ENCODE assay signal across 39 mouse cellular contexts in the genomic region with DNA sequence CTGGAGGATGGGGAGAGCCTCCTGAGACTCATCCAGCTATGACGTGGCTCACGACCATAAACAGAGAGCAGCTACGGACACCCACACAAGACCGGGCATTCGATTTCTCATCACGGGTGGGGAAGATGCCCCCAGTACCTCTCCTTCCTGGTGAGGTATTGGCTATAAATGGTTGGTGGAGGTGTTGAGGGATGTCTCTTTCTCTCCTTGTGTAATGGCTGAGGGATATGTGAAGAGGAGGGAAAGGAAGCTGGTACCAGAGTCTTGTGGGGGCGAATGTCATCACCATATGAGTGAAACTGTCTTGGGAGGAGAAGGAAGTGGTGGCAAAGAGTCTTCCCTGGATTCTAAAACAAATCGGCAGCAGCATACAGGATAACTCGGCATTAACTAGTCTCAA. TPM values are rescaled to one million over a fixed set of nuclear protein-coding genes. Genes with fewer than 3 reads are reported as not detected.
"Had no signal": no experiment of that assay in that cellular context is flagged by ENCODE, and none has a peak within 500 bp of the region (broad histone marks: within the 10 kb centered on the region; RNA-seq: fewer than 3 reads in every experiment).

No protein-coding gene starts in this region.

- H3K9ac ChIP-seq: heart, embryonic 12.5 days; heart, embryonic 13.5 days; heart, embryonic 15.5 days; hindbrain, embryonic 12.5 days; hindbrain, embryonic 13.5 days; hindbrain, embryonic 14.5 days; hindbrain, embryonic 15.5 days; intestine, embryonic 15.5 days; kidney, embryonic 15.5 days had no signal

- ATAC-seq: hindbrain, embryonic 16.5 days; hindbrain, postnatal 0 days; inflammation-experienced regulatory T-cells, adult 6 months; intestine, embryonic 15.5 days; intestine, embryonic 16.5 days; intestine, postnatal 0 days had no signal

- DNase-seq: heart, postnatal 10 days; heart, postnatal 14 days; heart, postnatal 36 days; heart, postnatal 4 days; kidney, adult 11 months; kidney, adult 18-20 months; kidney, adult 2 months; kidney, adult 8-10 months; kidney, adult 9 months; kidney, postnatal 10 days; kidney, postnatal 14 days; kidney, postnatal 25 days; kidney, postnatal 36 days; kidney, postnatal 4 days; layer of hippocampus, adult 9-11 months; layer of hippocampus, postnatal 36 days had no signal

- H3K27ac ChIP-seq: heart, embryonic 10.5 days; heart, embryonic 13.5 days; heart, embryonic 15.5 days; hindbrain, embryonic 10.5 days; hindbrain, embryonic 12.5 days; hindbrain, embryonic 13.5 days; hindbrain, embryonic 14.5 days; hindbrain, embryonic 15.5 days; hindbrain, postnatal 0 days; intestine, embryonic 15.5 days; kidney, embryonic 15.5 days; kidney, postnatal 0 days; layer of hippocampus, adult 2 months had no signal

- H3K4me2 ChIP-seq: heart, embryonic 11.5 days; heart, embryonic 12.5 days; heart, embryonic 13.5 days; heart, embryonic 15.5 days; hindbrain, embryonic 12.5 days; hindbrain, embryonic 13.5 days; hindbrain, embryonic 14.5 days; hindbrain, embryonic 15.5 days; intestine, embryonic 15.5 days; kidney, embryonic 15.5 days had no signal

- H3K36me3 ChIP-seq: heart, embryonic 10.5 days; heart, embryonic 12.5 days; heart, embryonic 13.5 days; heart, embryonic 15.5 days; hindbrain, embryonic 10.5 days; hindbrain, embryonic 12.5 days; hindbrain, embryonic 13.5 days; hindbrain, embryonic 15.5 days; intestine, embryonic 15.5 days; kidney, embryonic 15.5 days had no signal

- H3K4me3 ChIP-seq: heart, embryonic 10.5 days; heart, embryonic 12.5 days; heart, embryonic 13.5 days; heart, embryonic 15.5 days; hindbrain, embryonic 10.5 days; hindbrain, embryonic 12.5 days; hindbrain, embryonic 13.5 days; hindbrain, embryonic 15.5 days; intestine, embryonic 15.5 days; kidney, embryonic 15.5 days; layer of hippocampus, adult 2 months had no signal

- H3K27me3 ChIP-seq: heart, embryonic 12.5 days; hindbrain, embryonic 12.5 days; hindbrain, embryonic 15.5 days; intestine, embryonic 15.5 days had no signal

- H3K4me1 ChIP-seq: heart, embryonic 10.5 days; heart, embryonic 12.5 days; heart, embryonic 13.5 days; heart, embryonic 15.5 days; hindbrain, embryonic 12.5 days; hindbrain, embryonic 13.5 days; intestine, embryonic 15.5 days; kidney, embryonic 15.5 days had no signal

- H3K9me3 ChIP-seq: heart, embryonic 10.5 days; heart, embryonic 12.5 days; heart, embryonic 13.5 days; heart, embryonic 15.5 days; hindbrain, embryonic 10.5 days; hindbrain, embryonic 12.5 days; hindbrain, embryonic 13.5 days; hindbrain, embryonic 15.5 days; intestine, embryonic 15.5 days; kidney, embryonic 15.5 days had no signal

RNA-seq across cellular contexts. Expression of gene Rph3a, which starts 29.6 kb away (rescaled TPM):
- polyA plus RNA-seq: heart, embryonic 10.5 days; heart, embryonic 11.5 days; heart, embryonic 12.5 days; heart, embryonic 13.5 days; heart, embryonic 14.5 days; heart, embryonic 15.5 days; heart, embryonic 16.5 days; heart, postnatal 0 days; inflammation-experienced regulatory T-cells, adult 6 months; kidney, embryonic 14.5 days had no signal
